Mouse (Mus musculus) kidney, postnatal 10 days (tissue): ENCODE data around the gene Ncmap.
"Not testable (repeated sequence)": the region's sequence is repeated elsewhere in the genome, so short reads cannot be mapped to it uniquely, and the experiment has no call there.

Experiments used
- DNase-seq: peaks from one replicate; pipeline ENCODE4 v3.0.0; 2021; ENCODE audit warnings: mixed read lengths

Ncmap gene

GRCm38 (mm10) chr4:135397551-135397950 is 476 bp downstream of the Ncmap start:
- DNase-seq = no peak

DNA sequence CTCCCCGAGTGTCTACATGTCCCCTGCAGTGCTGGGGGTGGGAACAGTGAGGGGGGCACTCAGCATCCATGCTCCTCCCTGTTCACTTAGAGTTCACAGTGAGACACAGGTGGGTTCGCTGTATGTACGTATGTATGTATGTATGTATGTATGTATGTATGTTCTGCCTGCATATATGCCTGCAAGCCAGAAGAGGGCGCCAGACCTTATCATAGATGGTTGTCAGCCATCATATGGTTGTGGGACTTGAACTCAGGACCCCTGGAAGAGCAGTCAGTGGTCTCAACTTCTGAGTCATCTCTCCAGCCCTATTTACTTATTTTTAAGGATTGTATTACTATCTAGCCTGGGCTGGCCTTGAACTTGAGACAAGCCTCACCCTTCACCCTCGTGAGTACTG is 1.7 kb downstream of the Ncmap start:
- no peak for DNase-seq

GRCm38 (mm10) chr4:135395375-135395774 is 2.7 kb downstream of the Ncmap start:
- no peak for DNase-seq

DNA sequence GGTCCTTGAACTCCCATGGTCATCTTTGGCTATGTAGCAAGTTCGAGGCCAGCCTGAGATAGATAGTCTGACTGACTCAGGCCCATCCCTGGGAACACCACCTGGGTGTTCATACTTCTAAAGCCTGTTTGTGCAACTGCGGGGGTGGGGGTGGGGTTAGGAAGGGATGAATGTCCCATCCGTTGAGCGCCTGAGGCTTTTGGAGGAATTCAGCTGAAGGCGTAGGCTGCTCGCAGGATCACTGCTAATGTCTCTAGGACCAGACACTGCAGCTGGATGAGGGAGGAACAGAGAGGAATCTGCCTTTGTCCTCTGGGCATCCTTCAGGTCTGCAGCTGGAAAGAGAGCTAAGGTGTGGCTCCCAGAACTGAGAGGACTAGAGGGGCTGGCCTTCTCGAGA is 3.4 kb downstream of the Ncmap start:
- no peak for DNase-seq

GRCm38 (mm10) chr4:135393381-135393780 is 4.6 kb downstream of the Ncmap start:
- no peak for DNase-seq

DNA sequence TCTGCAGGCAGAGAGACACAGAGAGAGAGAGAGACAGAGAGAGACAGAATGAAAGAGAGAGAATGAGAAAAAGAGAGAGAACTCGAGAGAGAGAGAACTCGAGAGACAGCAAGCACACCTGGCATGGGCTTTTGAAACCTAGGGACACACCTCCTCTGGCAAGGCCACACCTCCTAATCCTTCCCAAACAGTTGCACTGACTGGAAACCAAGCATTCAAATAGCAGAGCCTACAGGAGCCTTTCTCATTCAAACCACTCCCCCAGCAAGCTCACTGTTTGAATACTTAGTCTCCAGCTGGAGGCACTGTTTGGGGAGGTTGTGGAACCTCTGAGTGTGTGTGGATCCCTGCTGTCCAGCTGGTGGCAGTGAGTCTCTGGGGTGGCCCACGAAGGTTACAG is 5.2 kb downstream of the Ncmap start:
- DNase-seq = no peak

DNA sequence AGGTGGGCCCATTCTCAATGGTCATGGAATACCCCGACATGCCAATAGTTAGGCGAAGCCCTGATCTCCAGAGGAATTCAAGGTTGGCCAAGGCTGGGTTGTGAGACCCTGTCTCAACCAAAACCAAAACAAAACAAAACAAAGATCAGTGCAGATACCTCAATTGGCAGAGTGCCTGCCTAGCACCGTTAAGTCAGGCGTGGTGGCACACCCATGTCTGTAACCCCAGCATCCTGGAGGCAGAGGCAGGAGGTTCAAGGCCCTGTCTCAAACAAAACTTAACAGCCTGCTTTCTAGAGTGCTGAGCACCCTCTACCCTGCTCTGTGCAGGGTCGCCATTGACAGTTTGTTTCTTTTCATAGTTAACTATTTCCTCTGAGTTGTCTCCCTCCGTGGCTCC is 7.0 kb downstream of the Ncmap start:
- no peak for DNase-seq

GRCm38 (mm10) chr4:135385614-135386013 is 12.4 kb downstream of the Ncmap start:
- peak; percentile 72 for DNase-seq

- DNase-seq = peak; percentile 88
Observed at GRCm38 (mm10) chr4:135382316-135382715, 15.7 kb downstream of the Ncmap start.

GRCm38 (mm10) chr4:135381355-135381754 is 16.7 kb downstream of the Ncmap start:
- DNase-seq = no peak

DNA sequence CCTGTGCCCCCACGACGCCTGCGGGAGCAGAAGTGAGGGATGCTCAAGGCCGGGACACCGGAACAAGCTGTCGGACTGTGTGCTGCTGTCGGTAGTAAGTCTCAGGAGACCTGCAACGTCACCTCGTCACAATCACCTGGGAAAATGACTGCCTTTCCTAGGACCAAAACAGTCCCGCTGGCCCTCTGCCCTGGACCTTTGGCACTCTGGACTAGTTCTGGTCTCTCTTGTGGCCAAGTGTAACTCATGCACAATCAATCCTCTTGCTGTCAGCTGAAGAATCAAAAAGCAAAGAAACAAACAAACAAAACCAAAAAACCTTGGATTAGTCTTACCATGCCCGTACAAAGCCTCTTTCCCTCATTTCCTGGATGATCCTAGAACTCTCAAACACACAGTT is 20.8 kb downstream of the Ncmap start:
- DNase-seq = no peak

DNA sequence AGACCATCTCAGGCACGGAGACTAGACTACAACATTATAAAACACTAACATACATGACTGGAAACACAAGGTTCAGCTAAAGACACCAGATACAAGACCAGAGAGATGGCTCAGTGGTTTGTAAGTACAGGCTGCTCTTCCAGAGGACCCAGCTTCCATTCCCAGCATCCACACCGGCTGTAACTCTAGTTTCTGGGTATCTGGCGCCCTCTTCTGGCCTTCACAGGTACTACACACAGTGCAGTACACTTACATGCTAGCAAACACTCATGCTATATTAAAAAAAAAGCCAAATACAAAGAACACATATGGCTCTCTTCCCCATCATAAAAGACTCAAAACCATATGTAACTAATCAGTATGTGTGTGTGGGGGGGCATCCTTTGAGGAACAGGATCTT is 22.6 kb downstream of the Ncmap start:
- no peak for DNase-seq

- DNase-seq = no peak
Observed at GRCm38 (mm10) chr4:135373299-135373698, 24.7 kb downstream of the Ncmap start.

GRCm38 (mm10) chr4:135370372-135370771 is 27.7 kb downstream of the Ncmap start:
- DNase-seq = no peak

GRCm38 (mm10) chr4:135362828-135363227 is 35.2 kb downstream of the Ncmap start:
- no peak for DNase-seq

- DNase-seq = no peak
Observed at GRCm38 (mm10) chr4:135361722-135362121, 36.3 kb downstream of the Ncmap start.

GRCm38 (mm10) chr4:135358736-135359135 is 39.3 kb downstream of the Ncmap start:
- peak; percentile 51 for DNase-seq

DNA sequence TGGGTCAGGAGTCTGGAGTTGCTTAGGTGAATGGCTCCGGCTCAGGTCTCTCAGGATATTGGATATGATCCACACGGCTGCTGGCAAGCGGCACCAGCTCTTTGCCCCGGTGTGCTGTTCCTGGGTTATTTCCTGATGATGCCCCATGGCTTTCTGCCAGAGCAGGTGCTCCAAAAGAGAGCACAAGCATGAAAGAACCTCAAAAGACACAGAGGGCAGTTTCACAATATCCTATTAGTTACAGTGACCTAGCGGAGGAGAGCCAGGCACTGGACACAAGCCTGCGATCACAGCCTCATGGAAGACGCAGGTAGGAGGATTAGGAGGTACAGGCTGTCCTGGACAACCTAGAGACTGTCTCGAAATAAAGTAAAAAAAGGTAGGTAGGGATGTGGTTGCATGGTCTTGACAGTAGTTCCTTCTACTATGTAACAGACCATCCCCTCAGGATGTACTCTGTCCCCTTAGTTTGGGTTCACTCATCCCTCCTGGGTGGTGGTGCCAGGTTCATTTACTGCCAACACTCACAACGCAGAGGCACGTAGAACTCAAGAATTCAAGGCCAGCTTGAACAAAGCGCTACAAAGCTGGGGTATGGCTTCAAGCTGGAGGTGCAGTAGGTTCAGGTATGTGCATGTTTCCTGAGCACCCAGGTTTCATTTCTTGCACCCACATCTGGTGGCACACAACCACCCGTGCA is 40.7 kb downstream of the Ncmap start:
- DNase-seq = peak; percentile 38

GRCm38 (mm10) chr4:135355886-135356550 is 42.0 kb downstream of the Ncmap start:
- no peak for DNase-seq

- not testable (repeated sequence) for DNase-seq
Observed at GRCm38 (mm10) chr4:135354751-135355150, 43.3 kb downstream of the Ncmap start.

DNA sequence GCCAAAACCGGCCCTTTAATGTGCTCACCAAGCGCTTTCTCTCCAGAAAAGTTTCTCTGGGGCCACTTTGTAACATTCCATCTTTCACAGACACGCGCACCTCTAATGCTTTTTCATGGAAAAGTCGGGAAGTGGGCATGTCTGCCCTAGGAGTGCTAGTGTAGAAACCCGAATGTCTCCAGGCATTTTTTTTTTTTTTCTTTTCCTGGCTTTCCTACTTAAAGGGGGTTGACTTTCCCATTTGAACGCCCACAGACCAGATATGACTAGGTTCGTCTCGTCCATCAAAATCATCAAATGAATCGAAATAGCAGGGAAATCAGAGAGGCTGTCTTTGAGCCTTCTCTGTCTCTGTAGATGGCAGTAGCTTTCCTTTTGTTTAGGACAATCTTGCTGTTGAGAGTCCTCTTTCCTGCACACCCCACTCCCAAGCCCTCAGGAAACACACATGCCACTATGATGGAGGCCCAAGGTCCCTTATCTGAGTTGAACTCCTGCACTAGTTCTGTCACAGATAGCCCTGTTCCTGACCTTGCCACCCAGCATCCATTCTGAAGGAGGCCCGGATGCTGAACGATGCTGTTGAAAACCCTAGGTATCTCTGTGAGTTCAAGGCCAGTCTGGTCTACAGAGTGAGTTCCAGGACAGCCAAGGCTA is 44.1 kb downstream of the Ncmap start:
- no peak for DNase-seq

DNA sequence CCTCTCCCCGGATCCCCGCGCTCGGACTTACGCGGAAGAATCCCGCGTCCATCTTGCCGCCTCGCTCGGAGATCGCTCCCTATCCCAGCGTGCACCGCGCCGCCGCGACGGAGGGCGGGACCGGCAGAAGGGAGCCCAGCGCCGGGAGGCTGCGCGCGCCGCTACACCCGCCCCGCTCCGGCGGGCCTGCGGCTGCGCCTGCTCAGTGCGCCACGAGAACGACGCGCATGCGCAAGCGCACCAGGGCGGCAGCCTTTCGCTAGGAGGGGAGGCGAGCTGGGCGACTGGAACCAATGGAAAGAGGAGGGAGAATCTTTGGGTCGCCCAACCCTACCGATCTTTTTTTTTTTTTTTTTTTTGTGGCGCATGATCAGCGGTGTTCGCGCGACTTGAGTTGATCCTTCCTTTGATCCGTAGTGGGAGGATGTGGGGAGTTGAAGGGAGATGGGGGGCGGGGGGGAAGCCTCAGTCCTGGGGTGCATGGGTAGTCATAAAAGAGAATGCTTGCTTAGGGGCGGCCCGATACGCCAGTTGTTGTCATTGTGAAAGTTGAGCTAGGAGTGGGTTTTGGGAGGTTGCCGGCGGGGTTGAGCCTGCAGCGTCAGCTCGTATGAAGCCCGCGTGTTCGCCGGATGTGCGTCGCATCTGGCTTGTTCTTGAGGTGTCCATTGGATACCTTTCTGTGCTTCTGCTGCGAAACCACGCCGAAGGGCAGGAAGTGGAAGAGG is 44.8 kb downstream of the Ncmap start, which contains the start of gene Srrm1:
TSS of gene Srrm1 (minus strand) at position 256 of the 728 bp plus-strand sequence.
- peak; percentile 99 for DNase-seq
